Mouse (Mus musculus) neural tube, embryonic 12.5 days (tissue): Measurements from ENCODE around the gene Zfp263. TPM values are rescaled to one million over a fixed set of nuclear protein-coding genes. Genes with fewer than 3 reads are reported as not detected.

Experiments
- ATAC-seq: fragments of 200-750 bp; cut with Nextera tagmentation; 2 replicates; pipeline ENCODE4 v1.8.0; 2017; ENCODE audit warnings: low read depth, mild to moderate bottlenecking, moderate TSS enrichment, moderate library complexity; ENCODE audit not compliant: low FRiP score
- H3K27ac ChIP-seq: fragments of 300-500 bp; sonication (generic); 2 replicates; pipeline ENCODE4 v1.5.1; 2016
- H3K27me3 ChIP-seq: fragments of 300-500 bp; sonication (generic); replicated peaks from 2 replicates; pipeline ENCODE4 v1.6.1; 2016; ENCODE audit warnings: mild to moderate bottlenecking
- H3K36me3 ChIP-seq: fragments of 300-500 bp; sonication (generic); 2 replicates; pipeline ENCODE4 v1.6.1; 2016; ENCODE audit warnings: mild to moderate bottlenecking
- H3K4me1 ChIP-seq: fragments of 300-500 bp; sonication (generic); 2 replicates; pipeline ENCODE4 v1.6.1; 2016
- H3K4me2 ChIP-seq: fragments of 300-500 bp; sonication (generic); replicated peaks from 2 replicates; pipeline ENCODE4 v1.6.1; 2016; ENCODE audit warnings: mild to moderate bottlenecking
- H3K4me3 ChIP-seq: fragments of 300-500 bp; sonication (generic); 2 replicates; pipeline ENCODE4 v1.5.1; 2016
- H3K9ac ChIP-seq: fragments of 300-500 bp; sonication (generic); 2 replicates; pipeline ENCODE4 v1.6.1; 2016; ENCODE audit warnings: mild to moderate bottlenecking
- H3K9me3 ChIP-seq: fragments of 300-500 bp; sonication (generic); 2 replicates; pipeline ENCODE4 v1.6.1; 2016; ENCODE audit warnings: mild to moderate bottlenecking
- WGBS: fragments of 180-500 bp; shearing (Covaris S2); methylation state at CpG from one replicate; pipeline ENCODE4 v1.1.7; 2016; 5-methylcytosine and 5-hydroxymethylcytosine counted together
- polyA plus RNA-seq: library from polyadenylated mRNA; unstranded; fragments of >200 nt; fragmentation: Nextera tagmentation; extraction: Ambion mirVana; gene quantifications from 2 replicates; pipeline ENCODE4 v1.2.1, GENCODE M21; 2016

Gene Zfp263
- polyA plus RNA-seq, 1 experiment from 2014 or later, result 51.9 TPM

DNA sequence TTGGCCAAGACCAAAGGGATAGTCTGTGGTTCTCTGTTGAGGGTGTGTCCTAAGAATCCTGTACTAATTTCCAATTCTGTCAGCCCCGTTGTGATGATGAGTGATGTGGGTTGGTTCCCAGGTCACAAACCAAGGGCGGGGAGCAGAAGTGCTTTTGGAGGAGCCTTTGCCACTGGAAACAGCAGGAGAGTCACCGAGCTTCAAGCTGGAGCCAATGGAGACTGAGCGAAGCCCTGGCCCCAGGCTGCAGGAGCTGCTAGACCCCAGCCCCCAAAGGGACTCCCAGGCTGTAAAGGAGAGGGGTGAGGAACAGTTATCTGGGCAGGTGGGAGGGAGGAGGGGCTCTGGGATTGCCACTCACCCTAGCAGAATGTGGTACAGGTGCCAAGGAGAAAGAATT, 1.8 kb downstream of the Zfp263 start:
- Histone ChIP-seq H3K9me3 (peaks cover 26% of the 10 kb centered on the region), H3K4me2 (peak overlapping the region; percentile 90), H3K9ac (no peak overlapping the region), H3K4me3 (peak overlapping the region; percentile 10; the same call in 1 of the 2 replicates), H3K27ac (no peak overlapping the region), H3K36me3 (peaks cover 46% of the 10 kb centered on the region), H3K4me1 (peaks cover 20% of the 10 kb centered on the region), H3K27me3 (no peaks in the 10 kb centered on the region)
- 90% methylated on average over 4 of the region's 4 CpGs for whole genome bisulfite sequencing
- ATAC-seq, result no peak

DNA sequence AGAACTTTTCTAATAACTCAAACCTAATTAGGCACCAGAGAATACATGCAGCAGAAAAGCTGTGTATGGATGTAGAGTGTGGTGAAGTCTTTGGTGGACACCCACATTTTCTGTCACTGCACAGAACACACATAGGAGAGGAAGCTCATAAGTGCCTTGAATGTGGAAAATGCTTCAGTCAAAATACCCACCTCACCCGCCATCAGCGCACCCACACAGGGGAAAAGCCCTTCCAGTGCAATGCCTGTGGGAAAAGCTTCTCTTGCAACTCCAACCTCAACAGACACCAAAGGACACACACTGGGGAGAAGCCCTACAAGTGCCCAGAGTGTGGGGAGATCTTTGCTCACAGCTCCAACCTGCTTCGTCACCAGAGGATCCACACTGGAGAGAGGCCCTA, 5.1 kb downstream of the Zfp263 start:
- H3K27me3 ChIP-seq, result no peaks in the 10 kb centered on the region
- no peak overlapping the region for H3K9ac ChIP-seq
- H3K9me3 ChIP-seq, result peaks cover 26% of the 10 kb centered on the region
- no peak overlapping the region for H3K4me3 ChIP-seq
- peaks cover 20% of the 10 kb centered on the region for H3K4me1 ChIP-seq
- WGBS, result 98% methylated on average over 3 of the region's 3 CpGs
- ATAC-seq, result no peak
- no peak overlapping the region for H3K27ac ChIP-seq
- no peak overlapping the region for H3K4me2 ChIP-seq
- peaks cover 67% of the 10 kb centered on the region for H3K36me3 ChIP-seq

- WGBS, result 98% methylated on average over 4 of the region's 4 CpGs
- no peaks in the 10 kb centered on the region for H3K9me3 ChIP-seq
- no peak overlapping the region for H3K4me2 ChIP-seq
- H3K36me3 ChIP-seq, result peaks cover 6% of the 10 kb centered on the region; the same call in 1 of the 2 replicates
- no peaks in the 10 kb centered on the region for H3K27me3 ChIP-seq
- no peak overlapping the region for H3K9ac ChIP-seq
- H3K27ac ChIP-seq, result no peak overlapping the region
- H3K4me3 ChIP-seq, result no peak overlapping the region
- ATAC-seq, result no peak
- no peaks in the 10 kb centered on the region for H3K4me1 ChIP-seq
Observed at GRCm38 (mm10) chr16:3771603-3772002, 27.7 kb downstream of the Zfp263 start.

GRCm38 (mm10) chr16:3776365-3776764, 32.5 kb downstream of the Zfp263 start:
- no peak overlapping the region for H3K4me3 ChIP-seq
- H3K4me2 ChIP-seq, result no peak overlapping the region
- no peaks in the 10 kb centered on the region for H3K9me3 ChIP-seq
- 88% methylated on average over 3 of the region's 3 CpGs for WGBS
- no peak overlapping the region for H3K9ac ChIP-seq
- no peaks in the 10 kb centered on the region for H3K4me1 ChIP-seq
- H3K27ac ChIP-seq, result no peak overlapping the region
- H3K27me3 ChIP-seq, result no peaks in the 10 kb centered on the region
- H3K36me3 ChIP-seq, result no peaks in the 10 kb centered on the region
- no peak for ATAC-seq

GRCm38 (mm10) chr16:3777986-3778385, 34.1 kb downstream of the Zfp263 start:
- no peak overlapping the region for H3K4me3 ChIP-seq
- no peak overlapping the region for H3K27ac ChIP-seq
- H3K27me3 ChIP-seq, result no peaks in the 10 kb centered on the region
- H3K36me3 ChIP-seq, result no peaks in the 10 kb centered on the region
- no peak overlapping the region for H3K9ac ChIP-seq
- 74% methylated on average over 3 of the region's 3 CpGs for WGBS
- no peak for ATAC-seq
- H3K9me3 ChIP-seq, result no peaks in the 10 kb centered on the region
- no peaks in the 10 kb centered on the region for H3K4me1 ChIP-seq
- no peak overlapping the region for H3K4me2 ChIP-seq

- no peak overlapping the region for H3K27ac ChIP-seq
- H3K4me3 ChIP-seq, result no peak overlapping the region
- no peak overlapping the region for H3K9ac ChIP-seq
- no peaks in the 10 kb centered on the region for H3K9me3 ChIP-seq
- no peak overlapping the region for H3K4me2 ChIP-seq
- H3K36me3 ChIP-seq, result no peaks in the 10 kb centered on the region
- H3K27me3 ChIP-seq, result no peaks in the 10 kb centered on the region
- no peaks in the 10 kb centered on the region for H3K4me1 ChIP-seq
- ATAC-seq, result no peak
Observed at GRCm38 (mm10) chr16:3781237-3781636, 37.3 kb downstream of the Zfp263 start.

DNA sequence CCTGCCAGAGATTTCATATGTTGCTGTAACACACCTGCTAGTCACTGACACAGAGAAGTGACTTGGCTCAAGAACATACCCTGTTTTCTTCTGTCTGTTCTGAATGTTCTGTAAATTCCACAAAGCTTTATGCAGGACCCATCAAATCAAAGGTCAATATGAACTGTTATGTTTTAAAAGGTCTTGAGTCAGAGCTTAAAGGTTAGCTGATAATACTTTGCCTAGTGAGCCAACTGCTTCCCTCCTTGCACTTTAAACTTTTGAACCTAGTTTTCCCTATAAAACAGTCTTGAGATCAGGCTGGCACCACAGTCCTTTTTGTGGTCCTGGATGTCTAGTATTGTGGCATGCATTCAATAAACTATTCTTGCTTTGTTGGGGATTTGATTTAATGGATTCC, 44.5 kb downstream of the Zfp263 start:
- H3K4me3 ChIP-seq, result no peak overlapping the region
- H3K9me3 ChIP-seq, result no peaks in the 10 kb centered on the region
- H3K9ac ChIP-seq, result no peak overlapping the region
- ATAC-seq, result no peak
- H3K4me1 ChIP-seq, result no peaks in the 10 kb centered on the region
- no peaks in the 10 kb centered on the region for H3K27me3 ChIP-seq
- no peak overlapping the region for H3K4me2 ChIP-seq
- no peaks in the 10 kb centered on the region for H3K36me3 ChIP-seq
- H3K27ac ChIP-seq, result no peak overlapping the region

Other genes starting within 250 kb of the Zfp263 start
- not detected in 2 replicates for gene Olfr161, start 153.1 kb upstream of the Zfp263 start, polyA plus RNA-seq
- gene Mefv, start 26.0 kb upstream of the Zfp263 start, polyA plus RNA-seq, result not detected in 2 replicates
- gene Olfr15, start 86.8 kb downstream of the Zfp263 start, polyA plus RNA-seq, result not detected in 2 replicates
- 1.6 and 2.0 TPM in 2 replicates for gene Zfp174, start 103.2 kb downstream of the Zfp263 start, polyA plus RNA-seq
- 61.3 and 68.9 TPM in 2 replicates for gene Naa60, start 128.3 kb downstream of the Zfp263 start, polyA plus RNA-seq
- 9.5 and 10.1 TPM in 2 replicates for gene Zfp597, start 140.5 kb downstream of the Zfp263 start, polyA plus RNA-seq
- gene Gm20695, start 140.6 kb downstream of the Zfp263 start, polyA plus RNA-seq, result 3.7 and 4.4 TPM in 2 replicates
- 6.3 and 7.9 TPM in 2 replicates for gene 1700037C18Rik, start 164.6 kb downstream of the Zfp263 start, polyA plus RNA-seq
- gene Cluap1, start 164.7 kb downstream of the Zfp263 start, polyA plus RNA-seq, result 23.8 TPM in 2 replicates
- gene Nlrc3, start 232.5 kb downstream of the Zfp263 start, polyA plus RNA-seq, result 0.82 and 1.4 TPM in 2 replicates